Mouse (Mus musculus) right cerebral cortex, postnatal 25 days (tissue): ENCODE data around the gene Zfp82.
A peak's percentile ranks its signal among the peaks of the same experiment; 100 is the strongest.
"Not testable (repeated sequence)": the region's sequence is repeated elsewhere in the genome, so short reads cannot be mapped to it uniquely, and the experiment has no call there.

Experiments used
- DNase-seq: peaks from one replicate; pipeline ENCODE4 v3.0.0; 2022

Zfp82 gene

GRCm38 (mm10) chr7:30072146-30073028 is at the start of gene Zfp82:
Zfp82 (minus strand) TSS chr7:30072900.
- peak; percentile 85 for DNase-seq

- DNase-seq, result no peak
These were observed 49.5 kb upstream of the Zfp82 start for GRCm38 (mm10) chr7:30122188-30122530.

GRCm38 (mm10) chr7:30121308-30122187 is 48.8 kb upstream of the Zfp82 start, which contains the start of gene Zfp382:
Zfp382 (plus strand) TSS chr7:30121942.
- DNase-seq, result peak; percentile 93

- DNase-seq, result not testable (repeated sequence)
These were observed 45.2 kb upstream of the Zfp82 start for GRCm38 (mm10) chr7:30117935-30118334.

- no peak for DNase-seq
These were observed 43.4 kb upstream of the Zfp82 start for GRCm38 (mm10) chr7:30116076-30116475.

- DNase-seq, result peak; percentile 80
These were observed 26.6 kb upstream of the Zfp82 start for GRCm38 (mm10) chr7:30099297-30099696.

- DNase-seq, result no peak
These were observed 22.9 kb upstream of the Zfp82 start for GRCm38 (mm10) chr7:30095551-30096125.

GRCm38 (mm10) chr7:30094646-30095429 is 22.1 kb upstream of the Zfp82 start, which contains the start of gene Zfp260:
Zfp260 (plus strand) TSS chr7:30094777.
- DNase-seq, result peak; percentile 89

- DNase-seq, result no peak
These were observed 21.3 kb upstream of the Zfp82 start for GRCm38 (mm10) chr7:30093918-30094415.

- DNase-seq, result no peak
These were observed 20.0 kb upstream of the Zfp82 start for GRCm38 (mm10) chr7:30092666-30093065.

- DNase-seq, result no peak
These were observed 18.4 kb upstream of the Zfp82 start for GRCm38 (mm10) chr7:30090970-30091585.

GRCm38 (mm10) chr7:30090092-30090969 is 17.6 kb upstream of the Zfp82 start, which contains the start of the genes Gm26920 and Zfp566:
Gm26920 (minus strand) TSS chr7:30090410.
Zfp566 (minus strand) TSS chr7:30090527.
- DNase-seq, result peak; percentile 96

GRCm38 (mm10) chr7:30089405-30089804 is 16.7 kb upstream of the Zfp82 start:
- DNase-seq, result no peak

- DNase-seq, result peak; percentile 41
These were observed 13.8 kb upstream of the Zfp82 start for GRCm38 (mm10) chr7:30086524-30086923.

- DNase-seq, result no peak
These were observed 8.1 kb downstream of the Zfp82 start for GRCm38 (mm10) chr7:30064622-30065021.

GRCm38 (mm10) chr7:30062478-30062877 is 10.2 kb downstream of the Zfp82 start:
- no peak for DNase-seq

- DNase-seq, result no peak
These were observed 12.4 kb downstream of the Zfp82 start for GRCm38 (mm10) chr7:30060341-30060740.

- no peak for DNase-seq
These were observed 19.1 kb downstream of the Zfp82 start for GRCm38 (mm10) chr7:30053591-30053990.

- peak; percentile 93 for DNase-seq
These were observed 21.7 kb downstream of the Zfp82 start, which contains the start of gene Zfp14 for GRCm38 (mm10) chr7:30050882-30051548. Zfp14 (minus strand) TSS chr7:30051380.

- DNase-seq, result no peak
These were observed 24.6 kb downstream of the Zfp82 start for GRCm38 (mm10) chr7:30048126-30048525.
